Mouse (Mus musculus): ENCODE data around the gene Gpr132. TPM values are rescaled to one million over a fixed set of nuclear protein-coding genes. Genes with fewer than 3 reads are reported as not detected.
"Not testable (repeated sequence)": the region's sequence is repeated elsewhere in the genome, so short reads cannot be mapped to it uniquely, and the experiment has no call there.

The Gpr132 gene
- polyA plus RNA-seq, 1 experiment from 2014 or later = 0.26 TPM

GRCm38 (mm10) chr12:112850344-112850743 is 17.7 kb downstream of the Gpr132 start:
- no peaks in the 10 kb centered on the region for H3K9me3 ChIP-seq (replicated peaks)
- 81% methylated on average over 9 of the region's 9 CpGs for WGBS (ENCODE audit: insufficient replicate concordance)
- no peak overlapping the region for H3K4me3 ChIP-seq (replicated peaks)
- H3K36me3 ChIP-seq (replicated peaks) = no peaks in the 10 kb centered on the region
- no peak overlapping the region for H3K9ac ChIP-seq
- H3K4me1 ChIP-seq (replicated peaks) = no peaks in the 10 kb centered on the region
- ATAC-seq (ENCODE audit: insufficient read depth) = no peak
- no peak overlapping the region for H3K27ac ChIP-seq (replicated peaks)
- H3K27me3 ChIP-seq = no peaks in the 10 kb centered on the region
- no peak overlapping the region for H3K4me2 ChIP-seq

GRCm38 (mm10) chr12:112849235-112850022 is 18.6 kb downstream of the Gpr132 start:
- WGBS (ENCODE audit: insufficient replicate concordance) = 53% methylated on average over 11 of the region's 11 CpGs
- Histone ChIP-seq H3K4me1 (replicated peaks) (no peaks in the 10 kb centered on the region), H3K27ac (replicated peaks) (no peak overlapping the region), H3K36me3 (replicated peaks) (no peaks in the 10 kb centered on the region), H3K9me3 (replicated peaks) (no peaks in the 10 kb centered on the region), H3K4me2 (no peak overlapping the region), H3K27me3 (no peaks in the 10 kb centered on the region), H3K4me3 (replicated peaks) (no peak overlapping the region), H3K9ac (no peak overlapping the region)
- ATAC-seq (ENCODE audit: insufficient read depth) = no peak

GRCm38 (mm10) chr12:112847880-112848279 is 20.1 kb downstream of the Gpr132 start:
- Histone ChIP-seq H3K4me2 (no peak overlapping the region), H3K4me1 (replicated peaks) (no peaks in the 10 kb centered on the region), H3K27ac (replicated peaks) (no peak overlapping the region), H3K36me3 (replicated peaks) (no peaks in the 10 kb centered on the region), H3K9me3 (replicated peaks) (no peaks in the 10 kb centered on the region), H3K4me3 (replicated peaks) (no peak overlapping the region), H3K9ac (no peak overlapping the region), H3K27me3 (no peaks in the 10 kb centered on the region)
- ATAC-seq (ENCODE audit: insufficient read depth) = no peak
- WGBS (ENCODE audit: insufficient replicate concordance) = 84% methylated on average over 2 of the region's 2 CpGs

DNA sequence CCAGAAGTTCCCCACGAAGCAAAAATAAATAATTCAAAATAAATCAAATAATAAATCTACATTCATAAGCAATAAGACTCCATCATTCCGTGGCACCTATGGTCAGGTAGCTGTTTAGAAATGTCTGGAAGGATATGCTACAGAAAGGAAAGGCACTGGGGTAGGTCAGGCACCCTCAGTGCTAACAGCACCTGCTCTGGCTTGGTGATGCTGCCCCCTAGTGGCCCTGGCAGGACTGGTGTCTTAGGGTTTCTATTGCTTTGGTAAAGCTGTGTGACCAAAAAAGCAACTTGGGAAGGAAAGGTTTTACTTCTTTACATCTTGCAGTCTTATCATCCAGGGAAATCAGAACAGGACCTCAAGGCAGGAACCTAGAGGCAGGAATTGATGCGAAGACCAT is 24.2 kb downstream of the Gpr132 start:
- 17% methylated on average over 3 of the region's 3 CpGs for WGBS (ENCODE audit: insufficient replicate concordance)
- Histone ChIP-seq H3K4me1 (replicated peaks) (no peaks in the 10 kb centered on the region), H3K9ac (no peak overlapping the region), H3K4me2 (no peak overlapping the region), H3K4me3 (replicated peaks) (no peak overlapping the region), H3K36me3 (replicated peaks) (no peaks in the 10 kb centered on the region), H3K9me3 (replicated peaks) (0 out of 2 replicates have a peak, but pooled peaks cover 4% of the 10 kb centered on the region), H3K27me3 (no peaks in the 10 kb centered on the region), H3K27ac (replicated peaks) (no peak overlapping the region)
- ATAC-seq (ENCODE audit: insufficient read depth) = no peak

GRCm38 (mm10) chr12:112842128-112842527 is 25.9 kb downstream of the Gpr132 start:
- WGBS (ENCODE audit: insufficient replicate concordance) = 66% methylated on average over 2 of the region's 2 CpGs
- H3K4me2 ChIP-seq; H3K9me3 ChIP-seq (replicated peaks); H3K4me3 ChIP-seq (replicated peaks); H3K27ac ChIP-seq (replicated peaks); H3K27me3 ChIP-seq; ATAC-seq (ENCODE audit: insufficient read depth); H3K36me3 ChIP-seq (replicated peaks); H3K4me1 ChIP-seq (replicated peaks); H3K9ac ChIP-seq: not testable (repeated sequence)

DNA sequence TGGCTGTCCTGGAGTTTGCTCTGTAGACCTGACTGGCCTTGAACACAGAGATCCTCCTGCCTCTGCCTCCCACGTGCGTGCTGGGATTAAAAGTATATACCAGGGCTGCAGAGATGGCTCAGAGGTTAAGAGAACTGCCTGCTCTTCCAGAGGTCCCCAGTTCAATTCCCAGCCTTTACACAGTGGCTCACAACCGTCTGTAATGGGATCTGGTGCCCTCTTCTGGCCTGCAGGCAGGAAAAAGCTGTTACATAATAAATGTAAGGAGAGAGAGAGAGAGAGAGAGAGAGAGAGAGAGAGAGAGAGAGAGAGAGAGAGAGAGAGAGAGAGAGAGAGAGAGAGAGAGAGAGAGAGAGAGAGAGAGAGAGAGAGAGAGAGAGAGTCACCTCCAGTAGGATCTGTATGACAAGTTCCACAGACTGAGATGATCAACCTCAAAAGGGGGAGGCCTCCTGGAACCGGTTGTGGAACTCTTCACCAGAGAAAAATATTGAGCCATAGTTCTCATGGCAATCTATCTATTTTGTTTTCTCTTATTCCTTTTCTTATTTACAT is 26.6 kb downstream of the Gpr132 start:
- H3K36me3 ChIP-seq (replicated peaks); H3K4me2 ChIP-seq; H3K9ac ChIP-seq; H3K4me3 ChIP-seq (replicated peaks); H3K9me3 ChIP-seq (replicated peaks); ATAC-seq (ENCODE audit: insufficient read depth); H3K27me3 ChIP-seq; H3K27ac ChIP-seq (replicated peaks); H3K4me1 ChIP-seq (replicated peaks): not testable (repeated sequence)
- WGBS (ENCODE audit: insufficient replicate concordance) = 53% methylated on average over 4 of the region's 4 CpGs

- Histone ChIP-seq H3K27ac (replicated peaks) (peak overlapping the region; percentile 55), H3K9me3 (replicated peaks) (0 out of 2 replicates have a peak, but pooled peaks cover 4% of the 10 kb centered on the region), H3K4me1 (replicated peaks) (no peaks in the 10 kb centered on the region), H3K4me2 (no peak overlapping the region), H3K36me3 (replicated peaks) (no peaks in the 10 kb centered on the region), H3K9ac (no peak overlapping the region), H3K27me3 (no peaks in the 10 kb centered on the region), H3K4me3 (replicated peaks) (no peak overlapping the region)
- WGBS (ENCODE audit: insufficient replicate concordance) = 52% methylated on average over 25 of the region's 25 CpGs
- peak; percentile 25; the same call in 1 of the 2 replicates for ATAC-seq (ENCODE audit: insufficient read depth)
Observed at GRCm38 (mm10) chr12:112840209-112841086, 27.6 kb downstream of the Gpr132 start.

DNA sequence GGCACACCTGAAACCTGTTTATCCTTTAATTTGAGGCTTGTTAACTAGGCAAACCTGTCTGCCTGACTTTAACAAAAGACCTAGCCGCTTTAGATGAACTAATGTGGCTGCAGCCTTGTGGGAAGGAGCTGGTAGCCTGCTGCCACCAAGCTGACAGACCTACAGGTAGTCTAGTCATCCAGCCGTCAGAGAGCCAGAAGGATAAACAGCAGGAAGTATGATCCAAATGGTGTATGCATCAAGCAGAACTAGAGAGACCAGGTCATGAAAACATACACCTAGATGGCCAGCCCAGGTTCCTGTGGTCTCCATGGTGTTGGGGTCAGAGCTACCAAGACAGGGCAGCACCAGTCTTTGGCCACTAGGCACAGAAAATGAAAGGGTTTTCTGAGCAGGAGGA is 33.0 kb downstream of the Gpr132 start:
- 0 out of 2 replicates have a peak, but pooled peaks cover 3% of the 10 kb centered on the region for H3K36me3 ChIP-seq (replicated peaks)
- no peak overlapping the region for H3K4me3 ChIP-seq (replicated peaks)
- H3K9ac ChIP-seq = no peak overlapping the region
- no peak for ATAC-seq (ENCODE audit: insufficient read depth)
- 56% methylated on average over 2 of the region's 2 CpGs for WGBS (ENCODE audit: insufficient replicate concordance)
- peaks cover 36% of the 10 kb centered on the region for H3K4me1 ChIP-seq (replicated peaks)
- H3K4me2 ChIP-seq = no peak overlapping the region
- no peaks in the 10 kb centered on the region for H3K27me3 ChIP-seq
- 0 out of 2 replicates have a peak, but pooled peaks cover 4% of the 10 kb centered on the region for H3K9me3 ChIP-seq (replicated peaks)
- H3K27ac ChIP-seq (replicated peaks) = no peak overlapping the region

DNA sequence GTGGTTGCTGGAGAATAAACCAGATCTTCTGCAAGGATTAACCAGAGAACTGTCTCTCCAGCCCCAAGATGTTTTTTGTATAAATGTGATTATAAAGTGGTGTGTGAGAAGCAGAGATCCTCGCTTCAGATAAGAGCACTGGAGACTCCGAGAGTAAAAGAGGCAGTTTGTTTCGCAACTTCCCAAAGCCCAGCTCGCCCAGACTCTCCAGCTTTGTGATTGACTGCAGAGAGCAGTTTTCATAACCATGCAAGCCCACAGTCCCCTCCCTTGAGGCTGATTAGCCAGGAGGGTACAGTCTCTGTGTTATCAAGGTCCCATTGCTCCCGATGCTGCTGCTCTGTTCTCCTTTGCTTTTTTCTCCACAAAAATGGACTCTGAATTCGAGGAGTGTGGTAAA is 34.5 kb downstream of the Gpr132 start:
- peak overlapping the region; percentile 23 for H3K4me2 ChIP-seq
- 0 out of 2 replicates have a peak, but pooled peaks cover 3% of the 10 kb centered on the region for H3K36me3 ChIP-seq (replicated peaks)
- H3K4me3 ChIP-seq (replicated peaks) = no peak overlapping the region
- H3K9me3 ChIP-seq (replicated peaks) = no peaks in the 10 kb centered on the region
- H3K4me1 ChIP-seq (replicated peaks) = peaks cover 39% of the 10 kb centered on the region
- no peak for ATAC-seq (ENCODE audit: insufficient read depth)
- no peaks in the 10 kb centered on the region for H3K27me3 ChIP-seq
- no peak overlapping the region for H3K9ac ChIP-seq
- H3K27ac ChIP-seq (replicated peaks) = peak overlapping the region; percentile 41
- 12% methylated on average over 6 of the region's 6 CpGs for WGBS (ENCODE audit: insufficient replicate concordance)

- ATAC-seq (ENCODE audit: insufficient read depth) = no peak
Observed at GRCm38 (mm10) chr12:112832411-112832810, 35.6 kb downstream of the Gpr132 start.

GRCm38 (mm10) chr12:112830570-112830969 is 37.5 kb downstream of the Gpr132 start:
- H3K27me3 ChIP-seq = no peaks in the 10 kb centered on the region
- peaks cover 64% of the 10 kb centered on the region for H3K4me1 ChIP-seq (replicated peaks)
- H3K4me3 ChIP-seq (replicated peaks) = peak overlapping the region; percentile 96
- no peak for ATAC-seq (ENCODE audit: insufficient read depth)
- 63% methylated on average over 3 of the region's 3 CpGs for WGBS (ENCODE audit: insufficient replicate concordance)
- H3K9me3 ChIP-seq (replicated peaks) = no peaks in the 10 kb centered on the region
- peaks cover 26% of the 10 kb centered on the region for H3K36me3 ChIP-seq (replicated peaks)
- peak overlapping the region; percentile 82; the same call in 1 of the 2 replicates for H3K27ac ChIP-seq (replicated peaks)
- peak overlapping the region; percentile 86 for H3K4me2 ChIP-seq
- peak overlapping the region; percentile 80 for H3K9ac ChIP-seq

More at GRCm38 (mm10) chr12:112832411-112832810, 35.6 kb downstream of the Gpr132 start:
- peaks cover 45% of the 10 kb centered on the region for H3K4me1 ChIP-seq (replicated peaks)
- WGBS (ENCODE audit: insufficient replicate concordance) = 78% methylated on average over 5 of the region's 5 CpGs
- no peak overlapping the region for H3K9ac ChIP-seq
- H3K9me3 ChIP-seq (replicated peaks) = no peaks in the 10 kb centered on the region
- H3K4me3 ChIP-seq (replicated peaks) = no peak overlapping the region
- H3K27ac ChIP-seq (replicated peaks) = no peak overlapping the region
- no peaks in the 10 kb centered on the region for H3K27me3 ChIP-seq
- H3K4me2 ChIP-seq = no peak overlapping the region
- peaks cover 8% of the 10 kb centered on the region for H3K36me3 ChIP-seq (replicated peaks)

Measured in liver, embryonic 15.5 days (tissue).